Mouse (Mus musculus) urinary bladder, postnatal 36 days (tissue): ENCODE results near the gene Tmem259.

ENCODE experiments used
- DNase-seq, 2 experiments: peaks; one replicate each; pipeline ENCODE4 v3.0.0; 2022; ENCODE audit warnings: low spot score in 2 of 2, mixed read lengths in 1 of 2

The Tmem259 gene

DNA sequence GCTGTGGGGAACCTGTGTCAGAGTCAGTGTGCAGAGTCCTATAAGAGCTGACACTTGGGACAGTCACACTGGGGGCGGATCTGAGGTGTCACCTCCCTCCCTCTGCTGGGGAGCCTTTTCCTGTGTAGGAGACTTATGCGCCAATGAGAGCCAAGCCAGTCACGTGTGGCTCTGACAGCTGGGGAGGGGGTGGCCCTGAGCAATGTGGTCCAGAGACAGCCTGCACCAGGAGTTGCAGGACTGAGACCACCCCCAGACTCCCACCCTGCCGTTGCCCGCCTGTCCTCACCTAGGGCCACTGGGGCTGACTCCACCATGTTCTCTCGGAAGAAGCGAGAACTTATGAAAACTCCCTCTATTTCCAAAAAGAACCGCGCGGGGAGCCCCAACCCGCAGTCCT lies 32.4 kb upstream of the Tmem259 start, which contains the start of gene Arhgap45:
TSS of gene Arhgap45 (plus strand) at position 143 of the 400 bp plus-strand sequence.
- no peak for DNase-seq

DNA sequence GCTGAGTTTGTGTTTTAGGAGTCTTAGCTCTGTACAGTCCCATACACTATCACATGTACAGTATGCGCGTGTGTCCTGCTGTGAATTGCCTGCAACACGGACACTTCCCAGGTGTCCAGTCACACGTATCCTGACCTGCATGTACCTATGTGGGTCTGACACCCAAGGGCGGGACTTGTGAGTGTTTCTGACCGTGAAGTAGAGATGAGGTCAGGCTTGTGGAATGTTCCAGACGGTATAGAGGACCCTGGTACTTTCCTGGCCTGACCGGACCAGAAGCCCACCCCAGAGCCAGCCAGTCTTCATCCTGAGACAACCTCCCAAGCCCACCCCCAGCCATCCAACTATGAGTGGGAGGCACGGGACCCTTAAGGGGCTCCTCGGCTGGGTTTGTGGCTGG lies 31.5 kb upstream of the Tmem259 start:
- DNase-seq, result no peak

DNA sequence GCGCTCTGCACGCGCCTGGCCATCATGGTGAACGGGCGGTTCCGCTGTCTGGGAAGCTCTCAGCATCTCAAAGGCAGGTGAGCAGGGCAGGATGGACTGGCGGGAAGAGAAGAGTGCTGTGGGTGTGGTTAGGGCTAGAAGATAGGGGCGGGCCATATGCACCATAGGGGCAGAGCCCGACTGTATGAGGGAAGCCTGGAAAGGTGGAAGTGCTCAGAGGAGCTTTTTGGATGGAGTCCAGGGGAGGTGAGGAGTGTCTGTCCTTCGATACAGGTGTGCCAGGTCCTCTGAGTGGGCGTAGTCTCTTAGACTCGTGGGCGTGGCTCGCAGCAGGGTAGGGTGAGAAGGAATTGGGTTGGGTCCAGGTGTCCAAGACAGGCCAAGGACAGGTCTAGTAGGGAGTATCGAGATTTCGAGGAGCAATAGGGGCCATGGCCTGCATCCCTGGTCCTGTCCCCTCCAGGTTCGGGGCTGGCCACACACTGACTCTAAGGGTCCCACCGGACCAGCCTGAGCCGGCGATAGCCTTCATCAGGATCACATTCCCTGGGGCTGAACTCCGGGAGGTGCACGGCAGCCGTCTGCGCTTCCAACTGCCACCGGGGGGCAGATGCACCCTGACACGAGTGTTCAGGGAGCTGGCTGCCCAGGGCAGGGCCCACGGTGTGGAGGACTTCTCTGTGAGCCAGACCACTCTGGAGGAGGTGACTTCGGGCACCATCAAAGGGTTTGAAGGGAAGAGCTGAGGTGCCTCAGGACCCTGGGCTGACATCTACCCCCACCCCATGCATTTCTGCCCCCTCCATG lies 30.6 kb upstream of the Tmem259 start:
- no peak for DNase-seq

DNA sequence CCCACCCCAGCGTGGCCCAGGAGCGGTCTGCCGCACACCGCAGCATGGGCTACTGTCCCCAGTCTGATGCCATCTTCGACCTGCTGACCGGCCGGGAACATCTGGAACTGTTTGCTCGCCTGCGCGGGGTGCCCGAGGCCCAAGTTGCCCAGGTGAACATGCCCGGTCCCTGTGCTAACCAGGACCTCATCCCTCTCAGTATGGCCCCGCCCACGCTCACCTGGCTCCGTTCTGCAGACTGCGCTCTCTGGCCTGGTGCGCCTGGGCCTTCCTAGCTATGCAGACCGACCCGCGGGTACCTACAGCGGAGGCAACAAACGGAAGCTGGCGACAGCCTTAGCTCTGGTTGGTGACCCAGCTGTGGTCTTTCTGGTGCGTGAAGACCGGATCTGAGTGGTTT lies 29.5 kb upstream of the Tmem259 start:
- no peak for DNase-seq

DNA sequence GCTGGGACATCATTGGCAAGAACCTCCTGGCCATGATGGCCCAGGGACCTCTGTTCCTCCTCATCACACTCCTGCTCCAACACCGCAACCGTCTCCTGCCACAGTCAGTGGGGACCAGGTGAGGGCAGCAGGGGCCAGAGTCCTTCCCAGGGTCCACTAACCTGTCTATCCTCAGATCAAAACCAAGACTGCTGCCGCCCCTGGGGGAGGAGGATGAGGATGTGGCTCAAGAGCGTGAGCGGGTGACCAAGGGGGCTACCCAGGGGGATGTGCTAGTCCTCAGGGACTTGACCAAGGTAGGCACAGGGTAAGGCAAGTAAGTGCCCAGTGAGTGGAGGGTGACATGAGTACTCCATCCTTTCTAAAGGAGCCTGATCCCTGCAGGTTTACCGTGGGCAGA lies 27.6 kb upstream of the Tmem259 start:
- DNase-seq, result no peak

DNA sequence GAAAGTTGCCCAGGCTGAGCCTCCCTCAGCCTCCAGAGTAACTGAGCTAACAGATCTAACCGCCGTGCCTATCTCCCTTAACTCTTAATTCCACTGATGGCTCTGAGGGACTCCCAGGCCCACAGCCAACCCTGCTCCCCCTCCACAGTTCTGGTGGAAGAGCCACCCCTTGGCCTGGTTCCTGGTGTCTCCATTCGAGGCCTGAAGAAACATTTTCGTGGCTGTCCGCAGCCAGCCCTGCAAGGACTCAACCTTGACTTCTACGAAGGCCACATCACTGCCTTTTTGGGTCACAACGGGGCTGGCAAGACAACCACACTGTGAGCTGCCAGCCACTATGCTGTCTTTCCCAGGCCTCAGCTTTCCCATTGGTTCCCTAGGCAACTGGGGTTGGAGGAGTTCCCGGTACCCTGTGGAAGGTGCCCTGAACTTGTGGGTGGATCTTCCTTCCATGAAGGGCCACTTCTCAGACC lies 20.1 kb upstream of the Tmem259 start:
- no peak for DNase-seq

DNA sequence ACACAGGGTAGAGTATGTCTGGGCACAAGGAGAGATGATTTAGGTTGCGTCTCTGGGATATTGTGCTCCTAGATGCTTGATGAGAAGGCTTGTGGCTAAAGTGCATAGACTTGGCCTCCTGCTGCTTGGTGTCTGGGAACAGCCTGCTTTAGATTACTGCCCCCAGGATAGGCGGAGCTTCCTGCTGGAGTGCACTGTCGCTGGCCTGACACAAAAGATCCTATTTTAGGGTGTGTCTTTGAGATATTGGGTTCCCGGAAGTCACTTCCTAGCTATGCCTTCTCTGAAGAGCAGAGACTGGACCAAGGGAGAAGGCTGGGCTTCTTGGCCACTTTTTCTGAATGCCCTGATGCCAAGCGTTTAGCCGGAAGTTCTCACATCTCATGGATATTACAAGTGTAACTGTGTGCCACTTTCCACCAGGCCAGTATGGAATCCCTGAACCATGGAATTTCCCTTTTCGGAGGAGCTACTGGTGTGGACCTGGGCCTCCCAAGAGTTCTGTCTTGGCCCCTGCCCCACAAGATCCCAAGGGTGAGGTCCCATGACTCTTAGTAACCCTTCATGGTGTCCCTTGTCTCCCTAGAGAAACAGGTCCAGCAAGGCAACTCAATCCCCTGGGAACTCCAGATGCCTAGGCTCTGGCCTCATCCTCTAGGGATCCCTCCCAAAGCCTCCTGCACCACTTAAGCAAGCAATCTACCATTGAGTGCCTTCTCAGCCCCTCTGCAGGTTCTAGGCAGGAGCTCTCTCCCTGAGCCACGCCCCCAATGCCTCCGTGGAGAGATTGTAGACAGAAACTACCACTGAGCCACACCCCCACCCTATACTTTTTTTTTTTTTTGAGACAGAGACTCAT lies 19.5 kb upstream of the Tmem259 start:
- no peak for DNase-seq

DNA sequence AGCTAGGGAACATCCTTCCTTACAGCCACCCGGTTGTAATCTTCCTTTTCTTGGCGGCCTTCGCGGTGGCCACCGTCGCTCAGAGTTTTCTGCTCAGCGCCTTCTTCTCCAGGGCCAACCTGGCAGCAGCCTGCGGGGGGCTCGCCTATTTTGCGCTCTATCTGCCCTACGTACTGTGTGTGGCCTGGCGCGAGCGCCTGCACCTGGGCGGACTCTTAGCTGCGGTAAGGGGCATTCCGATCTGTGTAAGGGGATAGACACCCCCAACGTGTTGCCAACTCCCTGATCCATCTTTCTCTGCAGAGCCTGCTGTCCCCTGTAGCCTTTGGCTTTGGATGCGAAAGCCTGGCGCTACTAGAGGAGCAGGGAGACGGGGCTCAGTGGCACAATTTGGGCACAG lies 18.7 kb upstream of the Tmem259 start:
- no peak for DNase-seq

DNA sequence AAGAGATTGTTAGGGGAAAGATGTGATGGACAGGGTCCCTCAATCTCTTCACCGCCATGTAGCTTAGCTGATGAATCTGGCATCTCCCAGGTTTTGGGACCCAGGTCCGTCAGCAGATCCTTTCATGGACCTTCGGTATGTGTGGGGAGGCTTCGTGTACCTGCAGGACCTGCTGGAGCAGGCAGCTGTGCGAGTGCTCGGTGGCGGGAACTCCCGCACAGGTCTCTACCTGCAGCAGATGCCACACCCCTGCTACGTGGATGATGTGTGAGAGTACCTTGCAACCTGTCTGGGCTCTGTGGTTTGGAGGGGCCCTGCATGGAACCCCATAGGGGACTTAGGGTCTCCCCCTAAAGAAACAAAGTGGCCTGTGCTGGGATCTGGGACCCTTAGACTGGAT lies 17.8 kb upstream of the Tmem259 start:
- no peak for DNase-seq

DNA sequence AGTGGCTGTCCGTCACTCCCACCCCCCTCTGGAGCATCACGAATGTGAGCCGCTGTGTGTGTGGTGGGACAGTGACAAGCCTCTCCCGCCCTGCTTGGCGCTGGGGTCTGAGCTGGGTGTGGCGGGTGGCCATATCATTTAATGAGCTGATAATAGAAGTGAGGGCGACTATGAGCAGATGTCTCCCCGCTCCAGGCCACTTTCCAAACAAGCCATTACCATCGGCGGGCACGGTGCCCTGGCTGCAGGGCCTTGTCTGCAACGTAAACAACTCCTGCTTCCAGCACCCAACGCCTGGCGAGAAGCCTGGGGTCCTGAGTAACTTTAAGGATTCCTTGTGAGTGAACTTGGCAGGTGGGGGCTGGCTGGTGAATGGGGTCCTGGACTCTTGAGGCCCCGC lies 13.7 kb upstream of the Tmem259 start:
- DNase-seq, result peak; percentile 19 to 44

DNA sequence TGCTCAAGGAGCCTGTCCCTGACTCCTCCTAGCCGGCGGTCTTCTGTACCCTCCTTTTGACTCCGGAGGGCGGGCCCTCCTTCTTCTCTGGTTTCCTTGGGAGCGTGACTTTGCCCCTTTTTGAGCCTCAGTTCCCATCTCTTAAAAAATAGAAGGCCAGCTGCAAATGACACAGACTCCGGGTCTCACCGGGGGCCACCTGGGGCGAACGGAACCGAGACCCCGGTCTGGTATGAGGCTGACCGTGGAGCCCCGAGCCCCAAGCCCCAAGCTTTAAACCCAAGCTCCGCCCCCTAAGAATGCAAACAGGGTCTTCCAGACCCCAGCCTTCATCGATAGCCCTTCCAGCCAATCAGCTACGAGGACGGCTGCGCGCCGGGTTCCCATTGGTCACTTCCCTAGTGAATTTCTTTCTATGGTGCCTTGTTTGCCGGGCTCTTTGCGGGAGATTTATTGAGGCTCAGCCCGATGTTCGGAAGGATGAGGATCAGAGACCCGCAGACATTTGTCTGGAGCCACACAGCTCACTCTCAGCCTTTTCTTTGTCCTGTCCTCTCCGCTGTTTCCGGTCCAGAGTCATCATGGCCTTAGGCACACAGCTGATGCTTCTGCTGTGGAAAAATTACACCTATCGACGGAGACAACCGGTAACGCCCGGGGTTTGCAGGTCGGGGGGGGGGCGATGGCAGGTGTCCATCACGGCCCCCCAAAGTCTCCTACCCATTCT lies 13.1 kb upstream of the Tmem259 start:
- peak in 1 of 2 experiments; percentile 55 for DNase-seq

DNA sequence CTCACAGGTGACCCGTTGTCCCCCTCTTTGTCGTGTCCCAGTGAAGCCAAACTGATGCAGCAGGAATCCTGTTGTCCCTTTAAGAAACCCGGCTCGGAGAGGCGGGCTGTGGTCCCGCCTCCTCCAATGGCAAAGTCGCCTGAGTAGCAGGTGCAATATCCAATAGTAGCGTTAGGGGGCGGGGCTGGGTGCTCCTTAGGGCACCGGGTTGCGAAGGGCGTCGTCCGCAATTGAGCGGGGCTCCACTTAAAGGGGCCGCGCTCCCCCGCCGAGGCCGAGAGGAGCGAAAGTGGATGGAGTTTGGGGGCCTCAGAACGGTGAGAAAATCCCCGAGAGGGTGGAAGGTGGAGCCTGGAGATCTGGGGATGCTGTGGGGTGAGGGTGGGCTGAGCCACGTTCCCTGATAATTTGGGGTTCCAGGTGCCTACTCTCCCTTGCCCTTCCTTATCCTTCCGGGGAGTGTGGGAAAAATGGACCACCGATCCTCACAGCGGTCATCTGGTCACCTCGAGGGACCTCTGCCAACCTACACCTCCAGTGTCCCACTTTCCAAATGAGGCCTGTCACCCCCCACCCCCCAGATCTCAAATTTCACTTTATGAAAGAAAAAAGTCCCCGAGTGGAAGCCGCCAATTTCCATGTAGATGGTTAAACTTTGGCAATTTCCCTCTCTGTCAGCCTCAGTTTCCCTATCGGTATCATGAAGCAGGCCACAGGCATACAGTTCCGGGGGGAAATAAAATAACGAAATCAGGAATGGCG lies 12.3 kb upstream of the Tmem259 start, which contains the start of gene Abca7:
TSS of gene Abca7 (plus strand) at position 223 of the 762 bp plus-strand sequence.
- peak; percentile 96 to 98 for DNase-seq

DNA sequence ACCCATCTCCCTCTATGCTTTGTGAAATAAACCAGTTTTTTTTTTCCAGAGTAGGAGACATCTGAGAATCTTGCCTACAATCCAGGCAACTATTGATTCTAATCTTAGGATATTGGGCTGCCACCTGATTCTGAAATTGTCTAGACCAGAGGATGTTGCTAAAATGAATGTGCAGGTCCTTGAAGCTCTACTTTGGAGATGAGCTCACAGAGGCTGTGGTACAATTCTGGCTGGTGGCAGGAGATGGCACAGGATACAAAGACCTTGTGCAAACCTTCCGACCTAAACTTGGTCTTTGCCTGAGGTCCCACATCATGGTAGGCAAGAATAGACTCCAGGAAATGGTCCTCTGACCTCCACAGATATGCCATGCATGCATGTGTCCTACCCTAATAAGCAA lies 11.5 kb upstream of the Tmem259 start:
- DNase-seq, result no peak

DNA sequence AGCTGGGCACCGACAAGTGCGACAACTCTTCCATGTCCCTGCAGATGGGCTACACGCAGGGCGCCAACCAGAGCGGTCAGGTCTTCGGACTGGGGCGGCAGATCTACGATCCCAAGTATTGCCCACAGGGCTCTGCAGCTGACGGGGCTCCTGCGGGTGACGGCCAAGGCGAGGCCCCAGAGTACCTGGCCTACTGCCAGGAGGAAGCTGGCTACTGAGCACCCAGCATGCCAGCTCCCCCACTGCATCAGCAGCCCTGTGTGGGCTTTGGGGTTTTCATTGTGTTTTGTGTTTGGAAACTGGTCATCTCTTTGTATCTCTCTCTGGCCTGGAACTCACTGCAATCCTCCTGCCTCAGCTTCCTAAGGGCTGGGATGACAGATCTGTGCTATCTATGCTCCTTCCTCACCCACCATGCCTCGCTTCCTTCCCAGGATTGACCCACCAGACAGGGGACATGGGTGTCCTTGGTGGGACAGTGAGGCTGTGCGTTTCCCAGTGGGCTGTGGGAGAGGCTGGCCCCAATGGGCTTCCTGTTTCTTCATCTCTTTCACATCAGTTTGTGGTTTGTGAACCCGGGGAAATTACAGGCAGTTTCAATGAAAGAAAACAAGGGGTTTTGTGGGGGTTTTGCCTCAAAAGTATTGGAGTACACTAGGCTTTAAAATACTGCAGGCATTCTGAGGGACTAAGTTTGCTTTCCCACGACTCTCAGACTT lies 10.4 kb upstream of the Tmem259 start:
- no peak for DNase-seq

DNA sequence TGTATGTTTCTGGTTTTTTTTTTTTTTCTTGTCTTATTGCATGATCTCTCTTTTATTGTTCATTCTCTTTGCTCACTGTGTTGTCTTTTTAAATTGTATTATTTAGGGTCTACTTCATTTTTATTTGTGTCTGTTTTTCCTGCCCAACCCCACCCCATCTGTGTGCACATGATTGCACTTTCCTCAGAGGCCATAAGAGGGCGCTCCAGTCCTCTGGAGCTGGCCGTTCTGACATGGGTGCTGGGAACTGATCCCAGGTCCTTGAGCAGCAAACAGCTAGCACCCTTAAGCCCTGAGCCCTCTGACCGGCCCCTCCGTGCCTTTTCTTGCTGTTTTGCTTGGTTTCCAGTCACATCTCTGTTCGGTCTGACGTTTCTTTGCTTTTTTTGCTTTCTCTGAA lies 7.4 kb upstream of the Tmem259 start:
- no peak for DNase-seq

DNA sequence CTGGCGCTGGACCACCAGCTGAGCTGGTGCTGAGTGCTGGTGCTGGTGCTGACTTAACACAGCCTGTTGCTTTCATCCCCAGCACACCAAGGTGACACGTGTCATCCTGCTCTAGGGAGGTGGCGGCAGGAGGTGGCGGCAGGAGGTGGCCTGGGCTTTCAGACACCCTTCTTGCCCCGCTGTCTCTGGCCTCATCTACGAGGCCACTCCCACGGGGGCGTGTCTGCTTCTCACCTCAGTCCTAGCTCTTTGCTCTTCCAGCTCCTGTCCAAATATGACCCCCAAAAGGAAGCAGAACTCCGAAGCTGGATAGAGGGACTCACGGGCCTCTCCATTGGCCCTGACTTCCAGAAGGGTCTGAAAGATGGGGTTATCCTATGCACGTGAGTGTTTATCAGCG lies 7.0 kb upstream of the Tmem259 start:
- no peak for DNase-seq

DNA sequence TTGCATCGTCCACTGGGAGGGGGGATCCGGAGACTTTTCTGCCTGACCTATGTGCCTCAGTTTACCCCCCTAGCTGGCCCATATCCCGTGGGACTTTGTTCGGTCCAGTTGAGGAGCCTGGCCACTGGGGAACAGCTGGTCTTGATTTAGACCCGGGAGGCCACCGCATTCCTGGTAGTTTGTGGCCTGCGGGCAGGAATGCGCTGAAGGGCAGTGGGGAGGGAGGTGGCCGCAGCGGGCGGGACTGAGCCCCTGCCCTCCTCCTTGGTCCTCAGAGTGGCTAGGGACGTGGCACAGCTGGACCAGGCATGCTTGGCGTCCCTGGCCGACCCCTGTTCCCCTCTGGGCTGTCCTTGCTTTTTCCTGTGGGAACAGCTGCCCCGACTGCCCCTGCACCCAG lies 5.7 kb upstream of the Tmem259 start:
- DNase-seq, result no peak

DNA sequence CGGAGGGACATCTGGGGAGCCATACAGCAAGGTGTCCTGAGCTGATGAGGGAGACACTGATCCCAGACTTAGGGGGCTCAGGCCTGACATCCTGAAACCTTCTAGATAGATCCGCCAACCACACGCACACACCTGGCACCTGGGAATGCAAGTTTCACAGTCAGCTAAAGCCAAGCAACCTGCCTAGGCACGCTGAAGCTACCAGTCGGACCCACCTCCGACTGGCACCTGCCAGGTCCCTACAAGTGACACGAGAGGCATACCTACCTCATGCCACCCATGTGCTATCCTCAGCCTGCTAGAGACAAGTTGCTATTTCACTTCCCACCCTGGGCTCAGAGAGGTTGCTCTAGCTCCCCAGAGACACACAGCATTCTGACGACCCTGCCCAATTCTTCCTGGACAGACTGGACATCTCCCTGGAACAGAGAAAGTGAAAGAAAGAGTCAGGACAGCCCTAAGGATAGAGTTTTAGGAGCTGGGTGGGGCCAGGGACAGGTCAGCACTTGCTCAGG lies 5.2 kb upstream of the Tmem259 start:
- DNase-seq, result no peak

DNA sequence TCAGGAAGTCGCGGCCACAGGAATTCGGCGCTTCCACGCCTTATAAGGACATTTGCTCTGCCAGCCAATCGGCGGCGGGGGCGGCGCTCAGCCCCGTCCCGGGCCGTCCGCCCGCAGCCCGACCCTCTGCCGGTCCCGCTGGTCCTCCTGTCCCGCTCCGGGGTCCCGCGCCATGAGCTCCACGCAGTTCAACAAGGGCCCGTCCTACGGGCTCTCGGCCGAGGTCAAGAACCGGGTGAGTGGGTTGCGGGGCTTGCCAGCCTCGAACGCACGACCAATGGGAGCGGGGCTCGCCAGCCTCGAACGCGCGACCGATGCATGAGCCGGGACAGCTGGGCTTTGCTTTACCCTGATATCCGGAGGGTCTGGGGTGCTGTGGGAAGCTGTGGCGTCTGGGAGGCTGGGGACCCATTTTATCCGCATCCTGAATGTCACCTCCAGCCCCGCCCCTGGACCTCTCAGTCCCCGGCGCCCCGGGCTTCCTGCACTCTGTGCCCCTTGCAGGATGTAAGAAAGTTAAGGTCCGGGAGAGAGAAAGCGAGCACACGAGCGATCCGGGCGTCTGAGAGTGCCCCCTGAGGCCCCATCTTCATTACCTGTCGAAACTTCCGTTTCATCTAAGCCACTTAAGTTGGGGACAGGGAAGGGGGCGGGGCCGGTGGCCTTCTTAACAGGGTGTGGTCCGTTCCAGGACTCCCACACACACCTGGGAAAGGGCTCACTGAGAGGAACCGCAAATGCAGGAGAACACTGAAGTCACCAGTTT lies 4.6 kb upstream of the Tmem259 start, which contains the start of gene Cnn2:
TSS of gene Cnn2 (plus strand) at position 79 of the 766 bp plus-strand sequence.
- DNase-seq, result peak in 1 of 2 experiments; percentile 62
